Mouse (Mus musculus) heart, embryonic 13.5 days (tissue): ENCODE results near the gene Casz1. TPM values are rescaled to one million over a fixed set of nuclear protein-coding genes. Genes with fewer than 3 reads are reported as not detected.

ENCODE experiments used
- ATAC-seq: fragments of 200-750 bp; cut with Nextera tagmentation; 2 replicates; pipeline ENCODE4 v1.8.0; 2017; ENCODE audit warnings: moderate TSS enrichment; ENCODE audit not compliant: insufficient number of reproducible peaks, low FRiP score, low TSS enrichment; ENCODE audit errors: extremely low read depth
- H3K27ac ChIP-seq: fragments of 300-500 bp; sonication (generic); replicated peaks from 2 replicates; pipeline ENCODE4 v1.5.1; 2015; ENCODE audit warnings: moderate library complexity, mild to moderate bottlenecking, inconsistent platforms
- H3K27me3 ChIP-seq: fragments of 300-500 bp; sonication (generic); replicated peaks from 2 replicates; pipeline ENCODE4 v1.6.1; 2015; ENCODE audit warnings: mild to moderate bottlenecking, inconsistent platforms
- H3K36me3 ChIP-seq: fragments of 300-500 bp; sonication (generic); 2 replicates; pipeline ENCODE4 v1.6.1; 2015; ENCODE audit warnings: mild to moderate bottlenecking, inconsistent platforms
- H3K4me1 ChIP-seq: fragments of 300-500 bp; sonication (generic); 2 replicates; pipeline ENCODE4 v1.6.1; 2015; ENCODE audit warnings: inconsistent platforms
- H3K4me2 ChIP-seq: fragments of 300-500 bp; sonication (generic); 2 replicates; pipeline ENCODE4 v1.6.1; 2015; ENCODE audit warnings: inconsistent platforms, mild to moderate bottlenecking, moderate library complexity
- H3K4me3 ChIP-seq: fragments of 300-500 bp; sonication (generic); 2 replicates; pipeline ENCODE4 v1.5.1; 2015; ENCODE audit warnings: moderate library complexity, mild to moderate bottlenecking, inconsistent platforms
- H3K9ac ChIP-seq: fragments of 300-500 bp; sonication (generic); 2 replicates; pipeline ENCODE4 v1.6.1; 2015; ENCODE audit warnings: inconsistent platforms, mild to moderate bottlenecking, moderate library complexity
- H3K9me3 ChIP-seq: fragments of 300-500 bp; sonication (generic); 2 replicates; pipeline ENCODE4 v1.6.1; 2016; ENCODE audit warnings: inconsistent platforms
- WGBS: fragments of 180-500 bp; shearing (Covaris S2); methylation state at CpG from one replicate; pipeline ENCODE4 v1.1.7; 2015; ENCODE audit warnings: mixed read lengths; 5-methylcytosine and 5-hydroxymethylcytosine counted together
- polyA plus RNA-seq: library from polyadenylated mRNA; unstranded; fragments of >200 nt; fragmentation: Nextera tagmentation; extraction: Ambion mirVana; gene quantifications from 2 replicates; pipeline ENCODE4 v1.2.1, GENCODE M21; 2015

Gene Casz1
- polyA plus RNA-seq, 1 experiment from 2014 or later = 18.3 TPM

- no peak for ATAC-seq
- 52% methylated on average over 11 of the region's 11 CpGs for WGBS
- H3K4me1 ChIP-seq = peaks cover 49% of the 10 kb centered on the region
Observed at GRCm38 (mm10) chr4:148846724-148847123, 42.5 kb downstream of the Casz1 start.

GRCm38 (mm10) chr4:148847636-148848035 lies 43.4 kb downstream of the Casz1 start:
- peaks cover 50% of the 10 kb centered on the region for H3K4me1 ChIP-seq
- WGBS = 83% methylated on average over 9 of the region's 9 CpGs
- no peak overlapping the region for H3K4me3 ChIP-seq
- H3K9me3 ChIP-seq = no peaks in the 10 kb centered on the region
- H3K9ac ChIP-seq = no peak overlapping the region
- H3K27me3 ChIP-seq = 0 out of 2 replicates have a peak, but pooled peaks cover 3% of the 10 kb centered on the region
- ATAC-seq = no peak
- no peak overlapping the region for H3K27ac ChIP-seq
- H3K4me2 ChIP-seq = no peak overlapping the region
- peaks cover 4% of the 10 kb centered on the region; the same call in 1 of the 2 replicates for H3K36me3 ChIP-seq

More at GRCm38 (mm10) chr4:148846724-148847123, 42.5 kb downstream of the Casz1 start:
- Histone ChIP-seq H3K9ac (0 out of 2 replicates have a peak overlapping the region, but pooled peaks have one; percentile 41), H3K4me2 (peak overlapping the region; percentile 24; the same call in 1 of the 2 replicates), H3K27me3 (0 out of 2 replicates have a peak, but pooled peaks cover 3% of the 10 kb centered on the region), H3K27ac (no peak overlapping the region), H3K36me3 (peaks cover 4% of the 10 kb centered on the region; the same call in 1 of the 2 replicates), H3K9me3 (no peaks in the 10 kb centered on the region), H3K4me3 (no peak overlapping the region)

GRCm38 (mm10) chr4:148849437-148849836 lies 45.2 kb downstream of the Casz1 start:
- H3K9ac ChIP-seq = no peak overlapping the region
- peaks cover 59% of the 10 kb centered on the region for H3K4me1 ChIP-seq
- no peak overlapping the region for H3K4me2 ChIP-seq
- H3K27ac ChIP-seq = no peak overlapping the region
- no peak overlapping the region for H3K4me3 ChIP-seq
- 58% methylated on average over 6 of the region's 6 CpGs for WGBS
- H3K27me3 ChIP-seq = no peaks in the 10 kb centered on the region
- peaks cover 4% of the 10 kb centered on the region; the same call in 1 of the 2 replicates for H3K36me3 ChIP-seq
- no peak for ATAC-seq
- H3K9me3 ChIP-seq = no peaks in the 10 kb centered on the region

GRCm38 (mm10) chr4:148853057-148853456 lies 48.8 kb downstream of the Casz1 start:
- Histone ChIP-seq H3K4me2 (no peak overlapping the region), H3K36me3 (no peaks in the 10 kb centered on the region), H3K4me1 (peaks cover 77% of the 10 kb centered on the region), H3K27ac (no peak overlapping the region), H3K4me3 (no peak overlapping the region), H3K27me3 (peaks cover 1% of the 10 kb centered on the region; the same call in 1 of the 2 replicates), H3K9me3 (no peaks in the 10 kb centered on the region), H3K9ac (peak overlapping the region; percentile 11; the same call in 1 of the 2 replicates)
- ATAC-seq = no peak
- WGBS = 71% methylated on average over 4 of the region's 4 CpGs

GRCm38 (mm10) chr4:148854093-148854492 lies 49.9 kb downstream of the Casz1 start:
- H3K9ac ChIP-seq = no peak overlapping the region
- peak overlapping the region; percentile 55; the same call in 1 of the 2 replicates for H3K27ac ChIP-seq
- no peaks in the 10 kb centered on the region for H3K9me3 ChIP-seq
- peaks cover 11% of the 10 kb centered on the region for H3K27me3 ChIP-seq
- no peak overlapping the region for H3K4me3 ChIP-seq
- WGBS = 31% methylated on average over 2 of the region's 2 CpGs
- peaks cover 86% of the 10 kb centered on the region for H3K4me1 ChIP-seq
- H3K36me3 ChIP-seq = no peaks in the 10 kb centered on the region
- no peak overlapping the region for H3K4me2 ChIP-seq
- ATAC-seq = no peak

GRCm38 (mm10) chr4:148855527-148855926 lies 51.3 kb downstream of the Casz1 start:
- no peak overlapping the region for H3K4me3 ChIP-seq
- H3K4me1 ChIP-seq = peaks cover 88% of the 10 kb centered on the region
- no peak overlapping the region for H3K4me2 ChIP-seq
- H3K9ac ChIP-seq = 0 out of 2 replicates have a peak overlapping the region, but pooled peaks have one; percentile 15
- H3K27ac ChIP-seq = peak overlapping the region; percentile 55
- WGBS = 63% methylated on average over 5 of the region's 5 CpGs
- H3K27me3 ChIP-seq = peaks cover 24% of the 10 kb centered on the region
- no peaks in the 10 kb centered on the region for H3K36me3 ChIP-seq
- no peaks in the 10 kb centered on the region for H3K9me3 ChIP-seq
- ATAC-seq = no peak

GRCm38 (mm10) chr4:148856216-148856615 lies 52.0 kb downstream of the Casz1 start:
- peaks cover 86% of the 10 kb centered on the region for H3K4me1 ChIP-seq
- H3K27ac ChIP-seq = peak overlapping the region; percentile 72
- no peak overlapping the region for H3K9ac ChIP-seq
- H3K9me3 ChIP-seq = no peaks in the 10 kb centered on the region
- 68% methylated on average over 4 of the region's 4 CpGs for WGBS
- no peak overlapping the region for H3K4me2 ChIP-seq
- H3K4me3 ChIP-seq = no peak overlapping the region
- H3K36me3 ChIP-seq = no peaks in the 10 kb centered on the region
- no peak for ATAC-seq
- peaks cover 29% of the 10 kb centered on the region for H3K27me3 ChIP-seq

DNA sequence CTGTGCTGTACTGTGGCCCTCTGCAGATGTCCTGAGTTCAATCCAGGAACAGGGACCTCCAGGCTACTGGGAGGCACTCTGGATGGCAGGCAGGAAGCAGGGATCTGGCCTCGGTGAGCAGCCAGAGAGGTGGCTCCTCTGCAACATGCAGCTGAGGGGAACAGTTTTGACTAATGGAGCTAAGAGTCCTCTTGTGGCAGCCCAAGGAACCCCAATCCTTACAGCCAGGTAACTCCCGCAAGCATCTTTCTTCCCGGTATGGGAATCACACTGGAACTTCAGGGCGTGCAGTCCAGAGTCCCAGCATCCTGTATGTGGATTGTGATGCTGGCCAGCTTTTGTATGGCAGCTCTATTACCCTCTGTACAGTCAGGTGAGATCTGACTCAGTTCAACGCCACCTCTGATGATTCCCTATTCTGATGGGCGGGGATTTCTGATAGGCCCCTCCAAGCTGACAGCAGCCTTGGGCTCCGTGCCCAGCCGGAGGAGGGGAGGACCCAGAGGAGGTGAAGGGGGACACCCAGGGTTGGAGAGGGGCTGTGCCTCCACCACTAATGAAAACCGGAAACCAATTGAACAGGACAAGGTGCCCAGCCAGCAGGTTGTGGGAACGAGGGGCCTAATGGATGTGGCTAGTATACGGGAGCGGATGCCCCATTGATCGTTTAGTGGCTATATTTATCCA lies 53.3 kb downstream of the Casz1 start:
- peaks cover 36% of the 10 kb centered on the region for H3K27me3 ChIP-seq
- H3K36me3 ChIP-seq = no peaks in the 10 kb centered on the region
- ATAC-seq = peak; percentile 7; the same call in 1 of the 2 replicates
- peak overlapping the region; percentile 61 for H3K9ac ChIP-seq
- H3K27ac ChIP-seq = peak overlapping the region; percentile 72
- H3K4me3 ChIP-seq = no peak overlapping the region
- 0 out of 2 replicates have a peak overlapping the region, but pooled peaks have one; percentile 7 for H3K4me2 ChIP-seq
- H3K9me3 ChIP-seq = no peaks in the 10 kb centered on the region
- H3K4me1 ChIP-seq = peaks cover 86% of the 10 kb centered on the region
- WGBS = 47% methylated on average over 13 of the region's 13 CpGs

GRCm38 (mm10) chr4:148858194-148858593 lies 54.0 kb downstream of the Casz1 start:
- H3K27me3 ChIP-seq = peaks cover 36% of the 10 kb centered on the region
- H3K9ac ChIP-seq = no peak overlapping the region
- no peak overlapping the region for H3K4me3 ChIP-seq
- H3K9me3 ChIP-seq = no peaks in the 10 kb centered on the region
- no peak for ATAC-seq
- H3K36me3 ChIP-seq = no peaks in the 10 kb centered on the region
- peak overlapping the region; percentile 72 for H3K27ac ChIP-seq
- H3K4me1 ChIP-seq = peaks cover 88% of the 10 kb centered on the region
- H3K4me2 ChIP-seq = no peak overlapping the region
- 54% methylated on average over 7 of the region's 7 CpGs for WGBS

GRCm38 (mm10) chr4:148859415-148859814 lies 55.2 kb downstream of the Casz1 start:
- 55% methylated on average over 7 of the region's 7 CpGs for WGBS

DNA sequence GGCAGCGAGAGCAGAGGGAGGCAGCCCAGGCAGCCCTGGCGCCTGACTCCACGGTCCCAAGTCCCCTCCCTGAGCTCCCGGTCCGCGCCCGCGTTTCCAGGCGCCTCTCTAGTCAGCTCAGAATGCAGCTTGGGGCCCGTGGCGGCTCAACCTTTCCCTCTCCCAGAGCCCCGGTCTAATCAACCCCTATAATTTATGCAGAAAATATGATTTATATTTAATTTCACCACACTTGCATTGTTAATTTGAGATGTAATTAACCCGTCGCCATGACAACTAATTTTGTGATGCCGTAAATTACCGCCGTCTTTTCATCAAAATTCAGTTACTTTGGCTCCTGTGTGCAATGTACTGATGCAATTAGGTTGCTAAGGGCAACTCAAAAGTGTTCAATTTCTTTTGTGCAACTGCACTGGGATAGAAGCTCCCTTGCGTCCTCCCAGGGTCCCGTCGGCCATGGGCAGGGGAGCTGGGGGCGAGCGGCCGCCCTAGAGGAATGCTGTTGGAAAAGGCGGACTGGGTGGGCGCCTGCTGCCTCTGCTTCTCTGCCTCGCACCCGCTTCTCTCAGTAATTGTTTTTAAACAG lies 55.8 kb downstream of the Casz1 start:
- Histone ChIP-seq H3K27ac (0 out of 2 replicates have a peak overlapping the region, but pooled peaks have one; percentile 72), H3K4me2 (peak overlapping the region; percentile 66), H3K9ac (peak overlapping the region; percentile 73), H3K27me3 (peaks cover 36% of the 10 kb centered on the region), H3K4me3 (peak overlapping the region; percentile 37), H3K4me1 (peaks cover 74% of the 10 kb centered on the region), H3K36me3 (no peaks in the 10 kb centered on the region), H3K9me3 (no peaks in the 10 kb centered on the region)
- no peak for ATAC-seq
- 9% methylated on average over 27 of the region's 27 CpGs for WGBS

More at GRCm38 (mm10) chr4:148859415-148859814, 55.2 kb downstream of the Casz1 start:
- ATAC-seq = no peak
- Histone ChIP-seq H3K36me3 (no peaks in the 10 kb centered on the region), H3K27ac (peak overlapping the region; percentile 72; the same call in 1 of the 2 replicates), H3K4me3 (peak overlapping the region; percentile 37), H3K4me2 (peak overlapping the region; percentile 66), H3K9ac (peak overlapping the region; percentile 73), H3K4me1 (peaks cover 80% of the 10 kb centered on the region), H3K27me3 (peaks cover 36% of the 10 kb centered on the region), H3K9me3 (no peaks in the 10 kb centered on the region)
